Comparison of ENCODE assay signal across 17 mouse cellular contexts in genomic region chr8:46526821-46527220, GRCm38 (mm10). TPM values are rescaled to one million over a fixed set of nuclear protein-coding genes. Genes with fewer than 3 reads are reported as not detected.
DNase-seq lines count a peak whose midpoint lies in the region; ATAC-seq lines count a peak whose summit lies in the region.
"Had no signal": no experiment of that assay in that cellular context is flagged by ENCODE, and none has a peak within 500 bp of the region (broad histone marks: within the 10 kb centered on the region; RNA-seq: fewer than 3 reads in every experiment).

No protein-coding gene starts in this region.

- H3K27me3 ChIP-seq in liver, embryonic 11.5 days (replicated peaks; ENCODE audit: control insufficient read depth, insufficient read depth, low read length): no peaks in the 10 kb centered on the region
- H3K27me3 ChIP-seq: embryonic facial prominence, embryonic 13.5 days; heart, embryonic 13.5 days; midbrain, embryonic 12.5 days; neural tube, embryonic 15.5 days had no signal

- ATAC-seq in liver, embryonic 11.5 days (replicated peaks; ENCODE audit: low FRiP score): no peak
- ATAC-seq: inflammation-experienced regulatory T-cells, adult 6 months had no signal

- peak; percentile 43 for DNase-seq in gastrocnemius, postnatal 10 days
- DNase-seq in gastrocnemius, adult 8-10 months (ENCODE audit: low spot score in 2 of 2): no peak
- peak; percentile 30 for DNase-seq in liver
- DNase-seq in liver, embryonic 11.5 days (ENCODE audit: low spot score): no peak
- peak; percentile 10 for DNase-seq in NIH3T3 (ENCODE audit: low read depth)
- peak; percentile 66 to 72 for DNase-seq in kidney, postnatal 25 days
- no peak for DNase-seq in adrenal gland, postnatal 36 days
- no peak for DNase-seq in adrenal gland, postnatal 10 days
- DNase-seq: cerebellum, adult 9-10 months; right cerebral cortex, postnatal 25 days had no signal

- no peak overlapping the region for H3K4me2 ChIP-seq in liver, embryonic 11.5 days
- H3K4me2 ChIP-seq: embryonic facial prominence, embryonic 13.5 days; heart, embryonic 13.5 days; midbrain, embryonic 12.5 days; neural tube, embryonic 15.5 days had no signal

- no peak overlapping the region for H3K4me3 ChIP-seq in liver, embryonic 11.5 days (ENCODE audit: low read depth, low read length)
- H3K4me3 ChIP-seq: embryonic facial prominence, embryonic 13.5 days; heart, embryonic 13.5 days; midbrain, embryonic 12.5 days; neural tube, embryonic 15.5 days had no signal

- no peak overlapping the region for H3K27ac ChIP-seq in liver, embryonic 11.5 days (ENCODE audit: low read depth, low read length)
- H3K27ac ChIP-seq: embryonic facial prominence, embryonic 13.5 days; heart, embryonic 13.5 days; liver, embryonic 14.5 days; midbrain, embryonic 12.5 days; neural tube, embryonic 15.5 days had no signal

- no peak overlapping the region for H3K9ac ChIP-seq in liver, embryonic 11.5 days (ENCODE audit: low read depth, low read length)
- H3K9ac ChIP-seq: embryonic facial prominence, embryonic 13.5 days; heart, embryonic 13.5 days; liver, embryonic 14.5 days; midbrain, embryonic 12.5 days; neural tube, embryonic 15.5 days had no signal

- H3K36me3 ChIP-seq in liver, embryonic 11.5 days (ENCODE audit: control insufficient read depth, insufficient read depth, low read length): no peaks in the 10 kb centered on the region
- H3K36me3 ChIP-seq: embryonic facial prominence, embryonic 13.5 days; midbrain, embryonic 12.5 days had no signal

- H3K9me3 ChIP-seq in liver, embryonic 11.5 days (ENCODE audit: control insufficient read depth, low read length): no peaks in the 10 kb centered on the region
- H3K9me3 ChIP-seq: embryonic facial prominence, embryonic 13.5 days; heart, embryonic 13.5 days; midbrain, embryonic 12.5 days; neural tube, embryonic 15.5 days had no signal

- H3K4me1 ChIP-seq in liver, embryonic 11.5 days (replicated peaks; ENCODE audit: control insufficient read depth, insufficient read depth, low read length): no peaks in the 10 kb centered on the region
- H3K4me1 ChIP-seq: heart, embryonic 13.5 days; neural tube, embryonic 15.5 days had no signal

- WGBS in liver, embryonic 11.5 days: 84% methylated on average over 10 of the region's 10 CpGs

RNA-seq across cellular contexts. Expression of gene Cenpu, which starts 25.0 kb away (rescaled TPM):
- 1 to 10 TPM; 2.1 to 2.5 TPM for total RNA-seq in gastrocnemius, postnatal 10 days (2021)
- under 1 TPM in 2 of 4 experiments, not detected in 2; 0.19 to 0.29 TPM for total RNA-seq in gastrocnemius, adult 8-10 months (2022)
- polyA plus RNA-seq in liver, embryonic 11.5 days (2014; fragmentation: Nextera tagmentation; extraction: Ambion mirVana): 22.0 and 29.8 TPM in 2 replicates
- 1 to 10 TPM; 1.8 to 3.1 TPM for total RNA-seq in adrenal gland, postnatal 36 days (2021)
- total RNA-seq in adrenal gland, postnatal 10 days (2021): 1 to 10 TPM; 5.7 to 6.8 TPM
- total RNA-seq: gastrocnemius, adult 18-20 months had no signal

RNA-seq across cellular contexts. Expression of gene Acsl1, which starts 56.0 kb away (rescaled TPM):
- total RNA-seq in gastrocnemius, postnatal 10 days (2021): 100 to 1,000 TPM; 230 to 244 TPM
- 100 to 1,000 TPM; 225 to 268 (median 235) TPM for total RNA-seq in gastrocnemius, adult 8-10 months (2022)
- polyA plus RNA-seq in liver, embryonic 11.5 days (2014; fragmentation: Nextera tagmentation; extraction: Ambion mirVana): 47.3 and 50.7 TPM in 2 replicates
- 100 to 1,000 TPM; 398 to 483 TPM for total RNA-seq in adrenal gland, postnatal 36 days (2021)
- 100 to 1,000 TPM; 915 to 931 TPM for total RNA-seq in adrenal gland, postnatal 10 days (2021)

Comparison
In these comparisons a context has a peak if more than half of its experiments do, and no peak if none do; other contexts are left out.
1. DNase-seq: peak in gastrocnemius, postnatal 10 days (single experiment), liver (single experiment), NIH3T3 (single experiment) and kidney, postnatal 25 days (2 of 2); none in gastrocnemius, adult 8-10 months (0 of 2), liver, embryonic 11.5 days (single experiment), adrenal gland, postnatal 36 days (0 of 2) and adrenal gland, postnatal 10 days (single experiment).